Mouse (Mus musculus): ENCODE measurements around the gene Grik4.
"Not testable (repeated sequence)": the region's sequence is repeated elsewhere in the genome, so short reads cannot be mapped to it uniquely, and the experiment has no call there.

Gene Grik4

GRCm38 (mm10) chr9:42943781-42944535, at the start of gene Grik4:
TSS of gene Grik4 (minus strand) at chr9:42944493.
- CTCF ChIA-PET = interaction anchor here (0.6 to 0.9 kb wide), 2 partner anchors 8 to 47 kb away, joined by 3 read pairs; no protein-coding TSS in a partner anchor

GRCm38 (mm10) chr9:42993659-42994058, 49.4 kb upstream of the Grik4 start:
- CTCF ChIA-PET = no interaction called here

GRCm38 (mm10) chr9:42987988-42988387, 43.7 kb upstream of the Grik4 start:
- CTCF ChIA-PET = no interaction called here

DNA sequence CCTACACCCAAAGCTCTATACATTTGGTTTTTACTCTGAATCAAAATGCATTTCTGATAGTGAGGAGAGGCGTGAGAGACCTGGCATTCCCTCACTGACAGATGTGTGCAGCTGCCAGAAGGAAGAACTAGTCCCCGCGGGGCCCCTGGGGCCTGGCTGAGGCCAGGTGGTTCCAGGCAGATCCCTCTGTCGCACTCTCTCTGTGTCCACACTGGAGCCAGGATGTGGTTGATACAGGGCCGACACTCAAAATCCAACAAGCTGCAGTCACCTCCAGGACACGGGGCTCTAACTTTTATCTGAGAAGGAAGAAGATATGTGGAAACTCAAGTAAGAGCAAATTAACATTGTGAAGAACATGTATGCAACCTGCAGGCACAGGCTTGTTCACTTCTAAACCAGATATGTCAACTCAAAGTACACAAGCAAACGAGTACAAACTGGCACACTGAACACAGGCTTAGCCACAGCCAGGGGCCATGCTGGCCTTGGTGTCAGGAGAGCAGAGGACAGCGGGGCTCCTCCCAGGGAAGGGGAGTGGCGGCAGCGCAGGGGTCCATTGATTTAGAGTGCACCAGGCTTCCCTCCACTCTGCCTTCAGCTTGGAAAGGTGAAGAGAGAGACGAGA, 24.7 kb upstream of the Grik4 start:
- CTCF ChIA-PET = no interaction called here

DNA sequence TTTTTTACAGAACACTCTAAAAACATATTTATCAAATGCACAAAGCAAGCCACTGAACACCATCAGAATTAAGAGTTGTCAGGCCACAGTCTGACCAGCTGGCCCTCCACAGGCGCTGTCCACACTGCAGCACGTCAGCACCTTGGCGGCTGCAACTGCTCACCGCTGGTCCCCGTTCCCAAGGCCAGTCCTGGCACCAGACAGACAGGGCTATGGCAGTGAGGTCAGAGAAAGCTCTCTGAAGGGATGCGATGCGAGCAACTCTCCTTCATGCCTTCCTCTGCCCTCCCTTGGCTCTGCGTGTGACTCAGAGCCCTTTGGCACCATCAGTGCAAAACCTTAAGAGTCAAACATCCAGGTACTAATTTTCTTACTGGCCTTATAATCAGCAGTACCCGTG, 23.4 kb upstream of the Grik4 start:
- CTCF ChIA-PET = no interaction called here

GRCm38 (mm10) chr9:42964809-42965208, 20.5 kb upstream of the Grik4 start:
- CTCF ChIA-PET = not testable (repeated sequence)

- CTCF ChIA-PET = no interaction called here
These were observed 20.1 kb upstream of the Grik4 start for GRCm38 (mm10) chr9:42964366-42964765.

- CTCF ChIA-PET = no interaction called here
These were observed 18.2 kb upstream of the Grik4 start for GRCm38 (mm10) chr9:42962506-42962905.

GRCm38 (mm10) chr9:42958401-42958800, 14.1 kb upstream of the Grik4 start:
- CTCF ChIA-PET = no interaction called here

GRCm38 (mm10) chr9:42948381-42948780, 4.1 kb upstream of the Grik4 start:
- CTCF ChIA-PET = no interaction called here

GRCm38 (mm10) chr9:42945174-42945573, 881 bp upstream of the Grik4 start:
- CTCF ChIA-PET = no interaction called here

DNA sequence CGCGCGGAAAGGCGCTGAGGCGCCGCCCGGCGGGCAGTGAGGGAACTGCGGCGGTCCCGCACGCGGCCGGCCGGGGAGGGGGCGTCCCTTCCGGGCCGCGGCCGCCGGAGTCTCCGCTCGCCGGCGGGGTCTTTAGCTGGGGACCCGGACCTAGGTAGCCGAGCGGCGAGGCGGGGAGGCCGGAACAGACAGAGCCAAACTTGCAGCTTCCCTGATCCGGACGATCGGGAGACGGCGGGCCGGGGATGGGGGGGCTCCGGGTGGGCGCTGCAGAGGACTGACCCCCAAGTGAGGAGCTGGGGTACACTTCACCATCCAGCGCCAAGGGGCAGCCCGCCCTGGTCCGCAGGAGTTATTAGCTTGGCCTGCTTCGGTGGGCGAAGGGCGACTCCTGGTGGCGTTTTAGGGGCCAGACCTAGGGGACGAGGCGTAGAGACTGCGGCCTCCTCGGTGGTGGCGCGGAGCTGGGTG, 278 bp upstream of the Grik4 start:
- CTCF ChIA-PET = interaction anchor here (0.6 to 0.9 kb wide), 2 partner anchors 8 to 48 kb away, joined by 3 read pairs; no protein-coding TSS in a partner anchor

DNA sequence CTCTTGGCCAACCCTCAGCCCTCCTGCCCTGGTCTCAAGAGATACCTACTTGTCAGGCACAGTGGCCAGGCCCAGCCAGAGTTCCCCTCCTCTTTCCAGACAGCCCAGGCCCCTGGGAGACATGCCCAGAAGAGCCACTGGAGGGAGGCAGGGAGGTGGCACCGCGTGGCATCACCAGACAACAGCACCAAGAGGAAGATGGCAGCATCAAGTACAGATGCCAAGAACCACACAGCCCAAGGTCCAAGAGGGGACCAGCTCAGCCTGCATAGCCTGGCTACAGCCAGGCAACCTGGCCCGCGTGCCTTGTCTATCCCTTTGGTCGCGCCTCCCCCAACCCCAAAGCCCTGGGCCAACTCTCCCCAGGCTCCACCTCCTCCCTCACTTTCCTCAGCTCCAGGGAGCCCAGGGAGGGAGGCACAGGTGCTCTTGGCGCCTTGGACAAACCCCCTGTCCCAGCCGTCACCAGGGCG, 1.2 kb downstream of the Grik4 start:
- CTCF ChIA-PET = no interaction called here

- CTCF ChIA-PET = no interaction called here
These were observed 2.1 kb downstream of the Grik4 start for GRCm38 (mm10) chr9:42942148-42942547.

- CTCF ChIA-PET = no interaction called here
These were observed 12.1 kb downstream of the Grik4 start for GRCm38 (mm10) chr9:42932146-42932545.

- CTCF ChIA-PET = no interaction called here
These were observed 16.8 kb downstream of the Grik4 start for GRCm38 (mm10) chr9:42927498-42927897.

DNA sequence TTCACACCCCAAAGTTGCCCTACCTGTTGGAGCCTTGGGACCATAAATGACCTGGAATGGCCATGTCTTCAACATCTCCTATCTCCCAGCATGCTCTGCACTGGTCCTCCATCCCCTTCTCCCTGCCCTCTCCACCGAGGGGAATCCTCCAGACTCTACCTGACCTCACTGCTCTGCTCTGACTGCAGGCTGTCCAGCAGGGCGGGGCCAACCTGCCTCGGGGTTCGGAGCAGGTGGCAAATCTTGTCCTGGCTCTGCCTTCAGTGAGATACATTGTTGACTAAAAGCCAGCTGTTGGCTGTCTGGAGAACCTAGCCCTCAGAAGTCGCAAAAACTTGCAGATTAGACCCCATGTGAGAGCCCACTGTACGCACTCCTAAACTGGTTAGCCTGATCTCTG, 17.7 kb downstream of the Grik4 start:
- CTCF ChIA-PET = no interaction called here

- CTCF ChIA-PET = no interaction called here
These were observed 22.5 kb downstream of the Grik4 start for GRCm38 (mm10) chr9:42921830-42922229.

DNA sequence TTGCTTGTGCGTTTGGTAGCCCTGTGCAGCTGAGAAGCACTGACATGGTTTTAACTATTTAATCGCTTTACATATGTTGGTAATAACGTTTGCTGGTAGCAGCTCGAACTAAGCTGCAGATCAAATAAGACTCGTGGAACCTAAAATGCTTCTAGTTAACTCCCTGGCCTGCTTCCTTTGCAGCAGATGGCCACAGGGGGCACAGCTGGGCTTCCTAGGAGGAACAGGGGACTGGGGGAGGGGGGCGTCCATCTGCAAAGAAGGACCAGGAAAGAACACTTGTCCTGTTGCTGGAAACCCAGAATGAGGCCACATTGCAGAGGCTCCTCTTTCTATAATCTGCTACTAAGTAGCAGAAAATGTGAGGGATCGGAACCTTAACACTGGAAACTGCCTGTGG, 24.1 kb downstream of the Grik4 start:
- CTCF ChIA-PET = no interaction called here

- CTCF ChIA-PET = no interaction called here
These were observed 26.4 kb downstream of the Grik4 start for GRCm38 (mm10) chr9:42917911-42918310.

GRCm38 (mm10) chr9:42913201-42913600, 31.1 kb downstream of the Grik4 start:
- CTCF ChIA-PET = no interaction called here

DNA sequence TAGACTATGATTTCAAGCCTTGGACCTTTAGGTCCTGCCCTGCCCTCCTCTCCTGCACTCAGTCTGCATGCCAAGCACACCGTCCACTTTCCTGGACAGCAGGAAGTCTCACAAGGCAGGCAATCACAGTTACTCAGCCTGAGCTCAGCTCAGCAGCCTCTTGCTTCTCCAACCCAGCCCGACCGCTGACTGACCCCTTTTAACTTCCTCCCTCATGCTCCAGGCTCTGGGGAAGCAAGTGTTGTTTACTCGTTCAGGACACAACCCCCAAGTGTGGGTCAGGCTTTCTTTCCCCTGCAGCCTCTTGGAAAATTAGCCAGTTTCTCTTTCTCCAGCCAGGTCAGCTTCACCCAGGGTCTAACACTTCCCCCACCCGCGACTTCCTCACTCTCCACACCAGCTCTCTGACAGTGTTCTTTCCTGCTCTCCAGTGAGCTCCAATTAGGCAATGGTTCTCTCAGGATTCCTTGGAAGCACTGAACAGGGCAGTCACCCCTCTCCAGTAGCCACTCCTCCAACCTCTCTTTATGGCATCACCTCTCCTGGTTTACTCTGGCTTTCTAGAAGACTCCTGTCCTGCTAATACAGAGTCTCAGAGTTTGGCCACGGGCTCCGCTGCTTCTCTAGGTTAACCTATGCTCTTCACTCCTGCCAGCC, 35.5 kb downstream of the Grik4 start:
- CTCF ChIA-PET = no interaction called here

DNA sequence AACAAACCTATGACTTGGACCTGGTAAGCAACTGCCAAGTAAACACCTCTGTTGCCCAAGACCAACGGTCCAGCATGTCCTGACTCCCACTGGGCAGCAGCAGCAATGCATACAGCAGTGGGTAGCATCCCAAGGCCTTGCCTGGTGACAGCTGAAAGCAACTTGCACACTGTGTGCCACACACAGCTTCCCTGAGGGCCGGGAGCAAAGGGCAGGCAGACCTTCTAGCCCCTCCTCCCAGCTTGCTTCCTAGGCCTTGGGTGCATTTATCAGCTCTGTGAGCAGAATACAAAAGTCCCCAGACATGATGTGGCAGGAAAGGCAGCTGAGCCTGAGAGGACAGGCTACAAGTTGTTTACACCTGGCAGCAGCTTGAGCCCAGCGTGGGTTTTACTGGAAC, 37.3 kb downstream of the Grik4 start:
- CTCF ChIA-PET = no interaction called here

Measured in spleen, embryonic (tissue).